Mouse (Mus musculus) left cerebral cortex, adult 8-10 months (tissue): ENCODE data around the gene Habp4. TPM values are rescaled to one million over a fixed set of nuclear protein-coding genes. Genes with fewer than 3 reads are reported as not detected.

Source experiments
- DNase-seq, 2 experiments: peaks; one replicate each; pipeline ENCODE4 v3.0.0; 2022; ENCODE audit warnings: low spot score in 2 of 2
- total RNA-seq, 4 experiments: library from RNA; stranded (reverse); gene quantifications; 2 replicates each; pipeline ENCODE4 v1.2.4; 2022

The Habp4 gene
- 100 to 1,000 TPM; 194 to 218 (median 205) TPM for total RNA-seq

GRCm38 (mm10) chr13:64161548-64161915 is at the start of gene Habp4:
Gene Habp4 (plus strand): TSS chr13:64161824.
- DNase-seq, result peak; percentile 88 to 98

- no peak for DNase-seq
These were observed 44.2 kb upstream of the Habp4 start for GRCm38 (mm10) chr13:64117442-64117841.

GRCm38 (mm10) chr13:64120760-64121159 is 40.9 kb upstream of the Habp4 start:
- DNase-seq, result no peak

- DNase-seq, result no peak
These were observed 38.0 kb upstream of the Habp4 start for GRCm38 (mm10) chr13:64123491-64124188.

GRCm38 (mm10) chr13:64124886-64125285 is 36.7 kb upstream of the Habp4 start:
- no peak for DNase-seq

GRCm38 (mm10) chr13:64126316-64126715 is 35.3 kb upstream of the Habp4 start:
- no peak for DNase-seq

GRCm38 (mm10) chr13:64128858-64129615 is 32.6 kb upstream of the Habp4 start, which contains the start of gene Slc35d2:
Gene Slc35d2 (minus strand): TSS chr13:64129368.
- DNase-seq, result no peak

- DNase-seq, result no peak
These were observed 31.8 kb upstream of the Habp4 start for GRCm38 (mm10) chr13:64129616-64130375.

GRCm38 (mm10) chr13:64150121-64150520 is 11.5 kb upstream of the Habp4 start:
- DNase-seq, result no peak

GRCm38 (mm10) chr13:64152241-64152669 is 9.4 kb upstream of the Habp4 start:
- DNase-seq, result peak; percentile 59 to 69

- no peak for DNase-seq
These were observed 8.9 kb upstream of the Habp4 start for GRCm38 (mm10) chr13:64152671-64153082.

GRCm38 (mm10) chr13:64153083-64153682 is 8.4 kb upstream of the Habp4 start, which contains the start of gene Zfp367:
Gene Zfp367 (minus strand): TSS chr13:64153202.
- peak; percentile 89 to 97 for DNase-seq

GRCm38 (mm10) chr13:64153751-64154267 is 7.8 kb upstream of the Habp4 start:
- DNase-seq, result no peak

GRCm38 (mm10) chr13:64154651-64155050 is 7.0 kb upstream of the Habp4 start:
- DNase-seq, result no peak

GRCm38 (mm10) chr13:64155171-64155571 is 6.5 kb upstream of the Habp4 start:
- DNase-seq, result no peak

- DNase-seq, result no peak
These were observed 4.7 kb upstream of the Habp4 start for GRCm38 (mm10) chr13:64156966-64157365.

GRCm38 (mm10) chr13:64161916-64162611 is 440 bp downstream of the Habp4 start:
- DNase-seq, result peak in 1 of 2 experiments; percentile 61

- no peak for DNase-seq
These were observed 1.0 kb downstream of the Habp4 start for GRCm38 (mm10) chr13:64162626-64163025.

GRCm38 (mm10) chr13:64163147-64163715 is 1.6 kb downstream of the Habp4 start:
- DNase-seq, result no peak

- DNase-seq, result no peak
These were observed 8.1 kb downstream of the Habp4 start for GRCm38 (mm10) chr13:64169746-64170145.
